Mouse (Mus musculus) ES-Bruce4 (cell line): ENCODE data around the gene Fcamr.

ENCODE experiments used
- CTCF ChIP-seq: IDR thresholded peaks from one replicate; pipeline ENCODE4 v1.8.1; 2011; ENCODE audit warnings: low read depth, low read length
- POLR2A ChIP-seq: IDR thresholded peaks from one replicate; pipeline ENCODE4 v1.8.1; 2011; ENCODE audit warnings: low read length; ENCODE audit not compliant: insufficient read depth

DNA sequence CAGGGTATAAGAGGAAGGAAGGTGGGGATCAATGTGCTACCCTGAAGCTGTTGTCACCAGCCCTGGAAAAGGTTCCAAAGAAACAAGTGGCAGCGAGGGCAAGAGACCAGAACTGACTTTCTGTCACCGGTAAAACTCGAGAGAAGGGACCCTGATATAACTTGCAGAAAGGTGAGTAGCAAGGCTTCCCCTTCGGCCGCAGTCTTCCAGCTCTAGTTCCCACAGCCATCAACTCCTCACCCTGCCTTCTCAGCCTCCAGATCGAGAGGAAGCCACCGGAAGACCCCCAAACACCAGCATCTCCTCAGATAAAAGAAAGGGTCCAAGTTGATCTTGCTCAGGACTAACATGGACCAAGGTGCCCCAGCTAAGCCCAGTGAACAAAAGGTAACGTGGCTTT is at the start of gene Fcamr:
- TF ChIP-seq CTCF (no peak), POLR2A (no peak)
